Mouse (Mus musculus) bone marrow, adult 2 months (tissue): ENCODE data around the gene Slc24a4. TPM values are rescaled to one million over a fixed set of nuclear protein-coding genes. Genes with fewer than 3 reads are reported as not detected.

Experiments
- H3K27ac ChIP-seq: fragments of 200-500 bp; 2 replicates; pipeline ENCODE4 v1.5.1; 2012; ENCODE audit warnings: low read depth, mild to moderate bottlenecking, control low read depth, inconsistent platforms, low read length; ENCODE audit not compliant: control insufficient read depth, poor library complexity, insufficient read depth
- H3K4me1 ChIP-seq: fragments of 200-500 bp; 2 replicates; pipeline ENCODE4 v1.6.1; 2011; ENCODE audit warnings: low read length; ENCODE audit not compliant: control insufficient read depth, insufficient read depth
- H3K4me3 ChIP-seq: fragments of 200-500 bp; replicated peaks from 2 replicates; pipeline ENCODE3; 2011; ENCODE audit warnings: mild to moderate bottlenecking, low read depth, low read length, control low read depth; ENCODE audit not compliant: control insufficient read depth
- CTCF ChIP-seq: fragments of 200-500 bp; IDR thresholded peaks from 2 replicates; pipeline ENCODE4 v1.5.1; 2011; ENCODE audit warnings: low read length, control low read depth; ENCODE audit not compliant: control insufficient read depth, insufficient read depth
- POLR2A ChIP-seq: fragments of 200-500 bp; IDR thresholded peaks from 2 replicates; pipeline ENCODE4 v1.6.1; 2011; ENCODE audit warnings: low read depth, mild to moderate bottlenecking, control low read depth, low read length, borderline replicate concordance; ENCODE audit not compliant: control insufficient read depth
- WGBS: fragments of 180-500 bp; shearing (Covaris S2); methylation state at CpG from one replicate; pipeline ENCODE4 v1.1.7; 2018; 5-methylcytosine and 5-hydroxymethylcytosine counted together
- polyA plus RNA-seq: library from polyadenylated mRNA; stranded (reverse); fragments of >200 nt; gene quantifications from 2 replicates; pipeline ENCODE4 v1.2.4, GENCODE M21; 2011; ENCODE audit warnings: low replicate concordance; ENCODE audit not compliant: missing spikeins, insufficient read depth, insufficient read length

Slc24a4 gene
- polyA plus RNA-seq, 1 experiment: not detected

DNA sequence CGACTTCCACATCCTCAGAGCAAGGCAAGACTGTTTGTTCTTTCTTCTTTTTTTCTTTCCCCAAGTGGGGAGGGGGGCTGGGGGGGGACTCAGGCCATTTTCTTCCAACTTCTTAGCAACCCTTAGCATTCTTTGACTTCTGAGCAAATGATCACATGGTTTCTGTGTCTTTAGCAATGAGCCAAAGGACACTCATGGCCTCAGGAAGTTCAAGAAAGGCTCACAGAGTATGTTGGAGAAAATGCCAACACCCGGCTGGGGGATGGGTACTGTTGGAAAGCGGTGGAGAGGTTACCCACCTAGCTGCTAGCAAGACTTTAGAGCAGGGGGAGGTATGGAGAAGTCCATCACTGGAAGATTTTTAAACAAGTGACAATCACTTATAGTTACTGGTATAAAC lies 15.1 kb upstream of the Slc24a4 start:
- no peak for TF ChIP-seq POLR2A
- TF ChIP-seq CTCF: no peak
- Histone ChIP-seq H3K4me1 (no peaks in the 10 kb centered on the region), H3K27ac (no peak overlapping the region), H3K4me3 (no peak overlapping the region)
- 56% methylated on average over 3 of the region's 3 CpGs for WGBS

DNA sequence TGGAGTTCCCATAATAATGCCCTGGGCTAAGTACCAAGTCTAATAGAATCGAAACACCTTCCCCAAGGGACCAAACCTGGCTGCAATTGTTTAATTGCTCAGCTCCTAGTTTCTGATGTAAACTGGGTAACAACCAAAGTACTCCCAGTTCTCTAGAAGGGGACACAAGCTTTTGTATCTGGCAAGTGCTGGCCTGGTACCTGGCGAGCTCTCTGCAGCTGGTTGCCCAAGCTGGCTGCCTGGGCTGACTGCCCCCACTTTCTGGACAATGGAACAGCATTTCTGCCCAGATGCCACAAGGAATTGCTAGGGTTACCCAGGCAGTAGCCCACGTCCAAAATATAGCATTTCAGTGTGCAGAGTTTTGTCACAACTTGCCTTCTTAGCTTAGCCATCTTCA lies 12.0 kb upstream of the Slc24a4 start:
- TF ChIP-seq POLR2A (no peak), CTCF (no peak)
- no peaks in the 10 kb centered on the region for H3K4me1 ChIP-seq
- H3K4me3 ChIP-seq: no peak overlapping the region
- H3K27ac ChIP-seq: no peak overlapping the region
- WGBS: 63% methylated on average over 3 of the region's 3 CpGs

DNA sequence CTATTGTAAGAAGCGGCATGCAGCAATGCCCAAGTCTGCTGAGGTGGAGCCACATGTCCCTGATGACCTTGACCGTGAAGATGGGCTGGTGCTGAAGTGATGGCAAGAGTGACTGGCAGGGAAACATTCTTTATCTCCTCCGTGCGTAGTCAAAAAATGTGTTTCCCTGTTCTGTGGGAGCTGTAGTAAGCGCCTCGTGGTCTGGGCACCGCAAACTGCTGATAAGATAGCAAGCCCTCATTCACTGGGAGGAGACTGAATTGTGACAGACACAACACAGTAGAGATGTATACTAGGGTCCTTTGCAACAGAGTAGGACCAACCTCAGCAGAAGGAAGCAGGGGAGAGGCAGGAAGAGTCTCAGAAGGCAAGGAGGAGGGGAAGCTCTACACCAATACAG lies 10.5 kb upstream of the Slc24a4 start:
- no peak for TF ChIP-seq POLR2A
- TF ChIP-seq CTCF: no peak
- WGBS: 54% methylated on average over 7 of the region's 7 CpGs
- no peak overlapping the region for H3K4me3 ChIP-seq
- H3K27ac ChIP-seq: no peak overlapping the region
- H3K4me1 ChIP-seq: no peaks in the 10 kb centered on the region

DNA sequence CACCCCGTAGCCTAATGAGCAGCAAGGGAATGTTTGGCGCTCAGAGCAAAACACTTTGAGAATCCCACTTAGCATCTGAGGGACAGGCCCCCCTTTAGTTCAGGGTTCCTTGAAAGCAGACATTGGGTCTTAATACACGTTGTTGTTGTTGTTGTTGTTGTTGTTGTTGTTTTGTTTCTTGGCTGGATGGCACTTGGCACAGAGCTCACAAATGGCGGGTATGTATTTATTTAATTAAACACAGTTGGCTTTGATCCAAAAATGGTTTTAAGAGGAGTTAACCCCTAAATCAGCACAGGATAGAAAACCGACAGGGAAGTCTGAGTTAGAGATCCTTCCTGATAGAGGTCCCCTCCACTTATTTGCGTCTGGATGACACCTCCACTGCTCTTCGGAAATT lies 932 bp upstream of the Slc24a4 start:
- no peak overlapping the region for H3K4me3 ChIP-seq
- WGBS: 23% methylated on average over 7 of the region's 7 CpGs
- H3K4me1 ChIP-seq: no peaks in the 10 kb centered on the region
- no peak for TF ChIP-seq POLR2A
- no peak for TF ChIP-seq CTCF
- H3K27ac ChIP-seq: no peak overlapping the region

DNA sequence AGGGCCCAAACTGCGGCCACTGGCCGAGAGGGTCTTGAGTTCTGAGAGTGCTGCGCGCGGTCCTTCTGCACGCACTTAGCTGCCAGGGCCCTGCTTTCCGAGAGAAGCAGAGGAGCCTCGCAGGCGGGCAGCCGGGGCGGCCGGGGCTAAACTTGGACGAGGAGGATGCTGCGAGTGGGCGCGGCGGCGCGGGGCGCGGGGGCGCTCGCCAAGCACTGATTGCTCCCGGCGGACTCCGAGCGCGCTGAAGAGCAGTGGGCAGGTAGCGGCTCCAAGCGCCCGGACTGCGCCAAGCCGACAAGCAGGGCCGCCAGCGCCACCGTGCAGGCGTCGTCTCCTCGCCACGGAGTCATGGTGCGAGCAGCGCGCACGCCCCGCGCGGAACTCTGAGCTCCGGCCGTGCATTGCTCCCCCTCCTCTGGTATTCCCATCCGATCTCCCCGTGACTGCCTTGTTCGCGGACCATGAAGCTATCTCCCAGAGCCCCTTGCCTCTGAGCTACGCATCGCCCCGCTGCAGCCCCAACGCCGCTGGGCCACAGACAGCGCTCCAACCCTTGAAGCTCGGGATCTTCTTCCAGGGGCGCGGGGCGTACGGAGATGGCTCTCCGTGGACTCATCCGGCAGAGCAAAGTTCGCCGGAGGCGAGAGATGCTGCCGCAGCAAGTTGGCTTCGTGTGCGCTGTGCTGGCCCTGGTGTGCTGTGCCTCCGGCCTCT lies 416 bp downstream of the Slc24a4 start:
- H3K4me1 ChIP-seq: no peaks in the 10 kb centered on the region
- TF ChIP-seq POLR2A (no peak), CTCF (no peak)
- no peak overlapping the region for H3K4me3 ChIP-seq
- 1% methylated on average over 73 of the region's 73 CpGs for WGBS
- no peak overlapping the region; the same call in 1 of the 2 replicates for H3K27ac ChIP-seq

DNA sequence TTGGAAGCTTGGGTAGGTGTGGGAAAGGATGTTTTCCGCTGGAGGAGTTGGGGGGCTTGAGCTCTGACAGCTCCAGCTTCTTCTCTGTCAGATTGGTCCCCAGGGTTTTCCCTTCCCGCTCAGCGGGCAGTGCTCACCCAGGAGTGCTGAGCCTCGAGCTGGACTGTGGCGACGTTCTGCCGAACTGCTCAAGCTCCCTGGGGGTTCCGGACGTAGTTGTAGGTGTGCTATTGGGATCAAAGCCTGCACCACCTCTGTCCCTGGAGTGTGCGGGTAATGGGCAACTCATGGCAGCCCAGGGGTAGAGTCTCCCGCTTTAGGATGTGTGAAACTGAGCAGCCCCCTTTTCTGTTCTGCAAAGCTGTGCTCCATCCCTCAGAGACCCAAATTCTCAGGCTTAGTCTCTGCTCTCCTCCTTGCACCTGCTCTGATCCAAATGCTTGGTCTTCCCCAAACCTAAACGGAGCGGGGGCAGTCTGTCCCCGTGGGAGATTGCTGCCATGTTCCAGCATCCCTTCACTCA lies 1.0 kb downstream of the Slc24a4 start:
- Histone ChIP-seq H3K27ac (no peak overlapping the region; the same call in 1 of the 2 replicates), H3K4me3 (no peak overlapping the region), H3K4me1 (no peaks in the 10 kb centered on the region)
- WGBS: 9% methylated on average over 14 of the region's 14 CpGs
- TF ChIP-seq CTCF (no peak), POLR2A (no peak)

DNA sequence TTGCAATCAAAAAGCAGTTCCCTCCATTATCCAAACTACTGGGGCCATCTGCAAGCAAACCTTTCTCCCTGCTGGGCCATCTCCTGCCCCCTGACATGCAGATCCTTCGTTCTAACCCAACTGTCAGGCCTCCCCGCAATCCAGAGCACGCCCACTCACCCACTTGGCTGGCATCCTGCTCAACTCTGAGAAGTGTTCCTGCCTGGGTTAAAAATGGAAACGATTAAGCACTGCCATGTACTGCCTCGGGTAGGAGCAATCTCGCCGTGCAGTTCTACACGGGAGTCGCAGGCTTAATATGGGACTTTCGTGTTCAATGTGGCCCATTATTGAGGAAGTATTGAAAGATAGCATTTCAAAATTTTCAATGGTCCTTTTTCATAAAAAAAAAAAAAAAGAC lies 11.2 kb downstream of the Slc24a4 start:
- H3K4me3 ChIP-seq: no peak overlapping the region
- H3K27ac ChIP-seq: no peak overlapping the region
- no peaks in the 10 kb centered on the region for H3K4me1 ChIP-seq
- 48% methylated on average over 10 of the region's 10 CpGs for WGBS
- TF ChIP-seq POLR2A (no peak), CTCF (no peak)

DNA sequence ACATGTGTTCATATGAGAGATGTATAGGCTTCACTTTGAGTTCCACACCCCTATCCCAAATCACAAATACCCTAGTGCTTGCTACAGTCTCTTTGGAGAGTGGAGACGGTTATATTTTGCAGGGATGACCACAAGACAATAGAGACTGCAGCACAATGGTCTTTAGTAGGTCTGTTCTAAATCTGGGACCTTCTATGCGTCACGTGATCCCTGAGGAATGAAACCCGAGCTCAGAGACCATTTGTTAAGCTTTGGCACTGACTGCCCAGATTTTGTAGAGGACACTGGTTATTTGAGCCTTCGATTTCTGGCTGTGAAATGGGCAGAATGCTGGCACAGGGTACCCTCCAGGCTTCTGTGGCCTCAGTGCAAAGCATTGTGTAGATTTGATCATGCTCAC lies 12.8 kb downstream of the Slc24a4 start:
- no peaks in the 10 kb centered on the region for H3K4me1 ChIP-seq
- WGBS: 78% methylated on average over 5 of the region's 5 CpGs
- no peak overlapping the region for H3K27ac ChIP-seq
- no peak overlapping the region for H3K4me3 ChIP-seq
- TF ChIP-seq CTCF (no peak), POLR2A (no peak)
